In the genomic region with DNA sequence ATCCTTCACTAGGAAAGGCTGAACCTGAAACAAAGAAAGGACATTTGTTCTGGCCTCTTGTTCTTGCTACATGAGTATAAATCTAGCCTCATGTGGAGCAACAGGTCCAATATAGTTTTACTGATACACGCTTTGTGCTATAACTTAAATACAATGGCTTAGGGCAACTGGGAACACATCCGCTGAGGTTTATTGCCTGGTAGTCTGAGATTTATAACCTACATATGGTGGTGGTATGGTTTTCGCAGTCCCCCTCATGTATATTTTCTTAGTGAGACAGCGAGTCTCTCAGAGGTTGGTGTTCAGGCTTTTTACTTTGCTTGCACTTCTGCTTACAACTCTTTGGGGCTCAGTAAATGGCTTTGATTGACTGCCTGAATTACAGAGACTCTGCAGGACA, we compare ENCODE assay signal across 28 mouse cellular contexts.
A peak's percentile ranks its signal among the peaks of the same experiment; 100 is the strongest.
DNase-seq lines count a peak whose midpoint lies in the region; ATAC-seq and TF ChIP-seq lines count a peak whose summit lies in the region.
"Had no signal": no experiment of that assay in that cellular context is flagged by ENCODE, and none has a peak within 500 bp of the region (broad histone marks: within the 10 kb centered on the region; RNA-seq: fewer than 3 reads in every experiment).

No protein-coding gene starts in this region.

- no peak overlapping the region for H3K4me3 ChIP-seq in limb, embryonic 10.5 days
- H3K4me3 ChIP-seq in limb, embryonic 13.5 days = no peak overlapping the region
- no peak overlapping the region for H3K4me3 ChIP-seq in hindbrain, postnatal 0 days (ENCODE audit: low read length)
- H3K4me3 ChIP-seq: embryonic facial prominence, embryonic 10.5 days; embryonic facial prominence, embryonic 13.5 days; forebrain, embryonic 10.5 days; forebrain, embryonic 13.5 days; gastrocnemius, adult 2 months; heart, embryonic 10.5 days; hindbrain, embryonic 10.5 days; hindbrain, embryonic 13.5 days; intestine, embryonic 15.5 days had no signal

- no peak for TF ChIP-seq CTCF in hindbrain, postnatal 0 days (IDR thresholded peaks at IDR 0.05; ENCODE audit: low read depth)

- WGBS in limb, embryonic 10.5 days = 62% methylated on average over 4 of the region's 4 CpGs
- 17% methylated on average over 4 of the region's 4 CpGs for WGBS in limb, embryonic 13.5 days
- 95% methylated on average over 4 of the region's 4 CpGs for WGBS in hindbrain, postnatal 0 days

- no peaks in the 10 kb centered on the region for H3K36me3 ChIP-seq in limb, embryonic 10.5 days
- H3K36me3 ChIP-seq in limb, embryonic 13.5 days = no peaks in the 10 kb centered on the region
- H3K36me3 ChIP-seq in hindbrain, postnatal 0 days (ENCODE audit: insufficient read depth, low read length) = no peaks in the 10 kb centered on the region
- H3K36me3 ChIP-seq: embryonic facial prominence, embryonic 10.5 days; embryonic facial prominence, embryonic 13.5 days; forebrain, embryonic 10.5 days; heart, embryonic 10.5 days; hindbrain, embryonic 10.5 days; hindbrain, embryonic 13.5 days; intestine, embryonic 15.5 days had no signal

- H3K27me3 ChIP-seq in limb, embryonic 10.5 days (ENCODE audit: low read depth, poor library complexity, severe bottlenecking) = no peaks in the 10 kb centered on the region
- H3K27me3 ChIP-seq in limb, embryonic 13.5 days = peaks cover 17% of the 10 kb centered on the region
- H3K27me3 ChIP-seq in hindbrain, postnatal 0 days (ENCODE audit: insufficient read depth, low read length) = no peaks in the 10 kb centered on the region
- H3K27me3 ChIP-seq: embryonic facial prominence, embryonic 13.5 days; forebrain, embryonic 13.5 days; hindbrain, embryonic 13.5 days; intestine, embryonic 15.5 days had no signal

- H3K9ac ChIP-seq in limb, embryonic 13.5 days = no peak overlapping the region
- H3K9ac ChIP-seq in hindbrain, postnatal 0 days (replicated peaks; ENCODE audit: low read length) = no peak overlapping the region
- H3K9ac ChIP-seq: embryonic facial prominence, embryonic 13.5 days; forebrain, embryonic 13.5 days; hindbrain, embryonic 13.5 days; intestine, embryonic 15.5 days had no signal

- H3K4me1 ChIP-seq in limb, embryonic 10.5 days = peaks cover 17% of the 10 kb centered on the region
- H3K4me1 ChIP-seq in limb, embryonic 13.5 days = peaks cover 29% of the 10 kb centered on the region
- H3K4me1 ChIP-seq in hindbrain, postnatal 0 days (ENCODE audit: insufficient read depth, low read length) = no peaks in the 10 kb centered on the region
- H3K4me1 ChIP-seq: embryonic facial prominence, embryonic 10.5 days; forebrain, embryonic 10.5 days; heart, embryonic 10.5 days; hindbrain, embryonic 10.5 days; hindbrain, embryonic 13.5 days; intestine, embryonic 15.5 days had no signal

- H3K27ac ChIP-seq in limb, embryonic 10.5 days = peak overlapping the region; percentile 31; the same call in 1 of the 2 replicates
- H3K27ac ChIP-seq in limb, embryonic 13.5 days = no peak overlapping the region
- H3K27ac ChIP-seq in hindbrain, postnatal 0 days = no peak overlapping the region
- H3K27ac ChIP-seq: embryonic facial prominence, embryonic 10.5 days; embryonic facial prominence, embryonic 13.5 days; forebrain, embryonic 10.5 days; forebrain, embryonic 13.5 days; gastrocnemius, adult 2 months; heart, embryonic 10.5 days; hindbrain, embryonic 10.5 days; hindbrain, embryonic 13.5 days; intestine, embryonic 15.5 days had no signal

- H3K4me2 ChIP-seq in limb, embryonic 13.5 days (replicated peaks) = no peak overlapping the region
- H3K4me2 ChIP-seq in hindbrain, postnatal 0 days (ENCODE audit: low read depth, low read length) = no peak overlapping the region
- H3K4me2 ChIP-seq: embryonic facial prominence, embryonic 13.5 days; forebrain, embryonic 13.5 days; hindbrain, embryonic 13.5 days; intestine, embryonic 15.5 days had no signal

- DNase-seq in forelimb bud, embryonic 11.5 days (ENCODE audit: low read depth, low spot score) = peak; percentile 61
- DNase-seq in limb, embryonic 10.5 days (ENCODE audit: low spot score) = no peak
- DNase-seq in kidney, adult 9 months = no peak
- DNase-seq in hindbrain, postnatal 0 days (ENCODE audit: low spot score) = no peak
- DNase-seq: adrenal gland, adult 2 months; adrenal gland, postnatal 14 days; cerebellum, adult 11-12 months; cerebellum, adult 8-10 months; cerebellum, postnatal 10 days; cerebellum, postnatal 36 days; embryo, embryonic 11 days; gastrocnemius, adult 2 months; gastrocnemius, postnatal 14 days; heart, adult 18-20 months; heart, postnatal 36 days had no signal

- H3K9me3 ChIP-seq in limb, embryonic 10.5 days (replicated peaks) = no peaks in the 10 kb centered on the region
- no peaks in the 10 kb centered on the region for H3K9me3 ChIP-seq in limb, embryonic 13.5 days
- H3K9me3 ChIP-seq in hindbrain, postnatal 0 days (ENCODE audit: low read length) = no peaks in the 10 kb centered on the region
- H3K9me3 ChIP-seq: embryonic facial prominence, embryonic 10.5 days; embryonic facial prominence, embryonic 13.5 days; forebrain, embryonic 10.5 days; forebrain, embryonic 13.5 days; heart, embryonic 10.5 days; hindbrain, embryonic 10.5 days; hindbrain, embryonic 13.5 days; intestine, embryonic 15.5 days had no signal

- peak; percentile 74; the same call in 1 of the 2 replicates for ATAC-seq in limb, embryonic 13.5 days (ENCODE audit: low FRiP score, low read depth)
- no peak for ATAC-seq in granulocyte monocyte progenitor cell, adult 5-6 weeks (replicated peaks; ENCODE audit: poor library complexity, severe bottlenecking)
- no peak for ATAC-seq in hindbrain, postnatal 0 days
- ATAC-seq: CD4-positive, CD25-positive, alpha-beta regulatory T cell, adult 4 months; forebrain, embryonic 13.5 days; forebrain, embryonic 16.5 days; hindbrain, embryonic 16.5 days; intestine, embryonic 15.5 days had no signal
